Mouse (Mus musculus) megakaryocyte, embryonic 14.5 days (primary cell): ENCODE data around the gene Rtl3.

Experiments used
- FLI1 ChIP-seq: IDR thresholded peaks from 2 replicates; pipeline ENCODE4 v1.6.1; 2012; ENCODE audit warnings: low read length, inconsistent platforms, mixed read lengths
- GATA1 ChIP-seq: IDR thresholded peaks from 3 replicates; pipeline ENCODE4 v1.6.1; 2012; ENCODE audit warnings: mixed read lengths, low read length, inconsistent platforms, borderline replicate concordance

GRCm38 (mm10) chrX:106794686-106795085, 45.8 kb downstream of the Rtl3 start:
- TF ChIP-seq GATA1 (no peak), FLI1 (no peak)
